Mouse (Mus musculus): ENCODE data around the gene Erc1.

The Erc1 gene

DNA sequence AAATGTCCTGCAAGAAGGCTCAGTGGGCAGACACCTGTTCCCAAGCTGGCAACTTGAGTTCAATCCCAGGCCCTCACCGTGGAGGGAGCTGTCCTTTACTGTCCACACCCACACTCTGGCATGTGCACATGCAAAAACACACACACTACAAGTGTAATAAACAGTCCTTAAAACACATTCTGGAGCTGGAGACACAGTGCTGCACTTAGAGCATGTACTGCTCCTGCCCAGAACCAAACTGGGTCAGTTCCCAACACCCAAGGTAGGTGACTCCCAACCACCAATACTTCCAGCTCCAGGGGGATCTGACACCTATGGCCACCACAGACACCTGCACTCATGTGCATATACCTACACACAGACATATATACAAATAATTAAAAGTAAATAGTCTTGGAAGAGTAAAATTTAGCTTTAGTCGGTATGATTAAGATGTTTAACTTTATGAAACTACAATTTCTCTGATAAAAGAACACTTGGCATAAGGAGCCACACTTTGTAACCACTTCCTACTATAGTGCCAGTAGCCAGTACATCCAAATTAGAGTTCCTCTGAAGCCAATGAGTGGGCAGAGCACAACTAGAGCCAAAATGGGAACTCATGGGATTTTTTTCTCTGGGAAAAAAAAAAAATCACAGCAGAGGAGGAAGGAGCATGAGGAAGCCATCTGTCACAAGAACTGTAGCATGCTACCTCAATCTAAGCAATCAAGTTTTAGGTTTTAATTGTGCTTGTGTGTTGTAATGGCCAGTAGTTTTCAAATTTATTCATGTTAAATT lies 39.1 kb downstream of the Erc1 start:
- DNase-seq (ENCODE audit: low read depth, low spot score) = no peak

DNA sequence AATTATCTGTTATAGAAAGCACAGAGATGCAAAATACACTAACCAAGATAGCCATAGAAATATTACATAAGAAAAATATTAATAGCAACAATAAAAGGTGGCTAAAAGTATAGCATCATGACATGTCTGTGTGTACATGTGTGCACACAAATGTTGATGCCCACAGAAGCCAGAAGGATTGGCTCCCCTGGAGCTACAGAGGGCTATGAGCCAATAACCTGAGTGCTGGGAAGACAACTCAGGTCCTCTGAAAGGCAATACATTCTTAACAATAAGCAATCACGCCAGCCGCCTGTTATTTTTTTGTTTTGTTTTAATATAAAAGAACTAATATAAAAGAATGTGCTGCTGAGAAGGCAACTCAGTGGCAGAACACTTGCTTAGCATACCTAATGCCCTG lies 44.7 kb downstream of the Erc1 start:
- no peak for DNase-seq (ENCODE audit: low read depth, low spot score)

DNA sequence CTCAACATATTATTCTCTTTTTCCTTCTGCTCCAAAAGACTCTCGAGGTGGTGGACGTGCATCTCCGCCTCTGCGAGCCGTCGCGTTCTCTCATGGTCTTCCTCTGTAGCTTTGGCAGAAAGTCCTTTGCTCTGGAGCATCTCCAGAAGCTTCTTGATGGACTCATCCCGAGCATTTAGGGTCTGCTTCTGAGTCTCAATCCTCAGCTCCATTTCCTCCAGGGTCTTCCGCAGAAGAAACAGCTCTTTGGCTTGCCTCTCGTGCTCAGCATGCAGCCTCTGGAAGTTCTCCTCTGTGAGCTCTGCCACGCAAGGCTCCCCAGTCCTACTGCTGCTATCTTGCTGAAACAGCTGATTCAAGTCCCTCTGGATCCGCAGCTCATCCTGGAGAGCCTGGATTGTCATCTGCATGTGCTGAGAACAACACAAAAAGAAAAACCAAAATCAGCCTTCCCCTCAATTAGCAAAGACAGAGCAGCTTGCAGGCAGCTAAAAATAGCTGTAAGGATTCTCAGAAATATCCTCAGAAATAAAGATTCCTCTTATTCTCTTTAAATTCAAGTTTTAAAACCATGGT lies 51.0 kb downstream of the Erc1 start:
- no peak for DNase-seq (ENCODE audit: low read depth, low spot score)

DNA sequence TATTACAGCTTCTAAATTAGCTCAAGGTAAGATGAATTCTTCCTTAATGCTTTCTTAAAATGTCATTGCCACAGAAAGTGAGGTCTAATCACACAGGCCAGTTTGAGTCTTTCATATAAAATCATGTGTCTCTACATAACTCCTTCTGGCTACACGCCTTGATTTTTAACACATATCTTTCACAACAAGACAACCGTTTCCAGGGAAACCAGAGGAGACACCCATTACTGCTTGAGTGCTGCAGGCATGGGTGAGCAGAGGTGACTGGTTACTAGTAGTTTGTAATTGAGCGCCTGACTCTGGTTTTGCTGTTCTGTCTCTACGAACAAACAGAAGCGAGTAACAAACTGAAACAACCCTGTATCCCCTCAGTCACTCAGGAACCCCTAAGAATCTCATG lies 51.7 kb downstream of the Erc1 start:
- no peak for DNase-seq (ENCODE audit: low read depth, low spot score)

DNA sequence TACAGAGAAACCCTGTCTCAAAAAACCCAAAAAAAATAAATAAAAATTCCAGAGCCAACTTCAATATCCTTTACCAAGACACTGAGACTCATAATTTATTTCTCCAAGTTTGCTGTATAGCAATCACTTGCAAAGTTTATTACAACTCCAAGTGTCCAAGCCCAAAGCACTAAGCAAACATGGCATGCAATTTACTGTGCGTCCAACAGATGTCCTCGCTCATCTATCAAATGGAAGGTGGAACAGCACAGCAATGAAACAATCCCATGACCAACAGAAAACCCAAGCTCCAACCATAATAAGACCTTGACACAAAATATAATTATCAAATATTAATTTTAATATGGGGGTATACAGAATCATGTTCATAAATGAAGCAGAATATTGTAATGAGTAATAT lies 55.4 kb downstream of the Erc1 start:
- DNase-seq (ENCODE audit: low read depth, low spot score) = peak; percentile 56

DNA sequence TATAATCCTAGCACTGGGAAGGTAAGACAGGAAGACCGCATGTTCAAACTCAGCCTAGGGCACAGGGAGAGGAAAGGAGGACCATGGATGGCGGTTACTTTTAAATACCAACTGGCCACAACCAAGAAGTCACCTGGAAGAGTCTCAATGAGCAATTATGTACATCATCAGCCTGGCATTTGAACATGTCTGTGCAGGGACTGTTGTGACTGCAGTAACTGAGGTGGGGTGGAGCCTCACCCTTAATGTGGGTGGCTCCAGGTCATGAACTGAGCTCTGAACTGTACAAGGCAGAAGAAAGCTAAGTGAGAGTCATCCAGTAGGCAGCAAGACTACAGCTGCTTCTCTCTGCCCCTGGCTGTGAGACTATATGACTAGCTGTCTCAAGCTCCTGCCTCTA lies 65.6 kb downstream of the Erc1 start:
- DNase-seq (ENCODE audit: low read depth, low spot score) = no peak

DNA sequence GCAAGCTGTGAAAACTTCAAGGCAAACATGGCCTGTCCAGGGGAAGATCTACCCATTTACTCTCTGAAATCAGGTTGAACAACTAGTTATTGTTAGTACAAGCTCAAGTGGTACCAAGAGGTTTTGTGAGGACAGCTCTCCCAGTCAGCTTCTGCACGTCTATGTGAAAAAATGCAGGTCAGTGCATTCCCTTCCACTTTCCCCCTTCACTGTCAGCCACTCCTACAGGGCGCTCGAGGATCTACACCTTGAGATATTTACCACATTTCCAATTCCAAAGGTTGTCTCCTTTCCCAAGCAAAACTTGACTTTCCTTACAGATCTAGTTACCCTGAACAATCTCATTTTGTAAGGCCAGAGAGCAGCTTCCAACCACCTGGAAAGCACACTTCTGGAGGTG lies 66.9 kb downstream of the Erc1 start:
- peak; percentile 13 for DNase-seq (ENCODE audit: low read depth, low spot score)

DNA sequence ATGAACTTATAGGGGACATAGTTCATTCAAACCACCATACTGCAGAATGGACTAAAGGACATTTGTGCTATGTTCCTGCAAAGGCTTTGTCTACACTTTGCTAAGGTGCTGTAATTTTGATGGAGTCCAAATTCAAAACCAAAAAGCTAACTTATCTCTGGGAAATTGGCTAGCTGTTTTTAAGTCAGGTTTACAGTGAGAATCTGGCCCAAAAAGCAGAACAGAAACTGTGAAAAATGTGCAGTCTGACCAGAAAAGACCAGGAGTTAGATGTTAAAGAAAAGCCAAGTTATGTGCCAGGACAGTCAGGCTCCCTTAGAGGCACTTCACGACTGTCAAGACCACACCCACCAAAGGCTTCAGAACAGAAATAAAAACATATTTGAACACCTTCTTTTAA lies 79.2 kb downstream of the Erc1 start:
- no peak for DNase-seq (ENCODE audit: low read depth, low spot score)

DNA sequence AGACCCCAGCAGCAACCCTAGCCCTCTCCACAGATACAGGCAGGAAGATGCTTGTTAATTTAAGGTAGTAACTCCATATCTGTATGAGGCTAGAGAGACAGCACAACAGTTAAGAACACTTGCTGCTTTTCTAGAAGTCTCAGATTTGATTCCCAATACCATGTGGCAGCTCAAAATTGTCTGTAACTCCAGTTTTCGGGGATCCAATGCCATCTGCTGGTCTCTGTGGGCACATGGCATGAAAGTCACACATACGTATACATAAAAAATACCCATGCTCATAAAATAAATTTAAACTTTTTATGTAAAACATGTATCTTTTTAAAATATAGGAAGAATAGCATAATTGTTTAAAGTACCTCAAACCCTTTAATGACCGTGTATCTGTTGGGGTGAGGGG lies 83.6 kb downstream of the Erc1 start:
- DNase-seq (ENCODE audit: low read depth, low spot score) = no peak

DNA sequence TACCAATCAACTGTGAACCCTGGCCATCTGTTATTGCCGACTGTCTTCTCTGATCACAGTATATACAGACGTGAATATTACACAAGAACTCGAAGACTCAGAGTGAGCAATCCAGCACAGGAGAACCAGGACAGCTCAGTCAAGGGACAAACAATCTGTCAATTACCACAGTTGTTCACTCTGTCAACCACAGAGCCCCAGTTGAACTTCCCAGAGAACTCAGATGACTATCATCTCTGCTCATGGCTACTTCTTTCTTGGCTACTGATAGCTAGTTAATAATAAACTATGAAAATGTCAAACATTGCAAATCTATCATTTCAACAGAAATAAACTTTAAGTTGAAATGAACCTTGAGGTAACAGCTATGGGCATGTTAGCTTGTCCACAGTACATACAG lies 88.1 kb downstream of the Erc1 start:
- no peak for DNase-seq (ENCODE audit: low read depth, low spot score)

DNA sequence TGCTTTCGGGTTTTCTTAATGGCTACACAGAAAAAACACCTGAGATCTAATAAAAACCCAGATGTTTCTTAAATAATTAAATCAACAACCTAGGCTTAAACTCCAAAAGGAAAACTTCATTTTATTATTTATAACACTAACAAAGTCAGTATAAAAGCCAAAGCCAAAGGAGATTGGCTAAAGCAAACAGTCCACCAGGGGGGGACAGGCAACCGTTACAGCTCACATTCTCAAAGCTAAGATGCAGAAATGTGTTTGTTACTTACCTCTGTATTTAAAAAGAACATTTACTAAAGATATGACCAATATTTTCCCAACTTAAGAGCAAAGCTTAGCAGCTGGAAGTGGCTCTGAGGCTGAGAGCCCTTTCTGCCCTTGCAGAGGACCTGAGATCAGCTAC lies 89.5 kb downstream of the Erc1 start:
- no peak for DNase-seq (ENCODE audit: low read depth, low spot score)

DNA sequence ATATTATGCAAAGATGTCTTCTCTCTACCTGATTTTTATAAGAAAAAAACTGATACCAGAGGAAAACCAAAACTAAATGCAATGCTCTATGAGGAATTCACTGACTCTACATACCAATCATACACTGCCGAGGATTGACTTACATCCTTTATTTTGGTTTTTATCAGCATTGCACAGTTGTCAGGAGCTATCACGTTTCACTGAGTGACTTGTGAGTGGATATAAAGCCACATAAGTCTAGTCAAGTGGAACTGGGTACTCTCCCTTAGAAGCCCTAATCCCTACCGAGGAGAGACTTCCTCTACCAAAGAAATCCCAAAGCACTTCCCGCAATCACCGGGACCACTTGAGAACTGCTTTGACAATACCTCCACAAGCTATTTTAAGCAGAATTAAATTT lies 90.2 kb downstream of the Erc1 start:
- DNase-seq (ENCODE audit: low read depth, low spot score) = no peak

DNA sequence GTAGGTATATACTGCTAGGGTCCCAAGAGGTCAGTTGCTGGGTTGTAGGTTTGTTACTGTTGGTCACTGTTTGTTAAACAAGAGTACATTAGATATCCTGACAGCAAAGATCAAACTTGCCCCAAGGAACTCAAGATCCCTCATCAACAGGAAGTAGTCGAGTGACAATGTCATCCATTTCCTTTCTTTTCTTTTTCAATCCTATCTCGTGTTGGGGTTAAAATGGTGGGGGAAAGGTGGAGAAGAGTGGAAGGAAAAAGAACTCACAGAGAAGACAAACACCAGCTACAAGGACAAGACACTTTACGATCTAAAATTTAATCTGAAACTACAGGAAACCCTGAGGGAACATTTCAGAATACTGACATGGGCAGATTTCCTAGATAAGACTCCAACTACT lies 92.1 kb downstream of the Erc1 start:
- no peak for DNase-seq (ENCODE audit: low read depth, low spot score)

DNA sequence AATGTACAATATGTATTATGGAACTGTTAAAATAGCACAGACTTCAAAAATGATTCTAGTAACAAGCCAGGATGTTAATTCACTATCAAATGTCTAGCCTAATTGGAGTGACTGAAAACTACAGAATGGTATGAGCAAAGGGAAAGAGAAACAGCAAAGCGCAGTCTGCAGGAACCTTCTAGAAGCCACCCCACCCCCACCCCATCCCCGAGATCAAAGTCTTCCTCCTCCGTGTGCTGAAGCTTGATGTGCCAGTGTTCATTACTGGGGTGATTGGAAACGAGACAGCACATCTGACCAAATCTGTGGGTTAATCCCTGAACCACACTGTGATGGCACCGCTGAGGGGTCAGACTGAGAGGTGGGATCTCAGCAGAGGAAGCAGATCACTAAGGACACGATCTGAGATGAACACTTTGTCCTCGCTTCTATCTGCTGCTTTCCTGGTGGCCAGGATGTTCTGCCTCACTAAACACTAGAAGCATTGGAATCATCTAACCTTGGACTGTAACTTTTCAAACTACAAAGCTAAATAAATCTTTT lies 98.8 kb downstream of the Erc1 start:
- DNase-seq (ENCODE audit: low read depth, low spot score) = no peak

DNA sequence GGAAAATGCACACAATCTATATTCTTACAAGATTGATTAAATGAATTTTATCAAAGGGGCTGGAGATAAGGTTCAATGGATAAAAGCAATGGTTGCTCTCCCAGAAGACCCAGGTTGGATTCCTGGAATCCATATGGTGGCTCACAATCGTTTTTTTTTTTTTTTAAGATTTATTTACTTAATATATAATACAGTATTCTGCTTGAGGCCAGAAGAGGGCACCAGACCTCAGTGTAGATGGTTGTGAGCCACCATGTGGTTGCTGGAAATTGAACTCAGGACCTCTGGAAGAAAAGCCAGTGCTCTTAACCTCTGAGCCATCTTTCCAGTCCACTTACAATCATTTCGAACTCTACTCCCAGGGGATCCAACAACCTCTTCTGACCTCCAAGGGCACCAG lies 106.1 kb downstream of the Erc1 start:
- DNase-seq (ENCODE audit: low read depth, low spot score) = peak; percentile 42

DNA sequence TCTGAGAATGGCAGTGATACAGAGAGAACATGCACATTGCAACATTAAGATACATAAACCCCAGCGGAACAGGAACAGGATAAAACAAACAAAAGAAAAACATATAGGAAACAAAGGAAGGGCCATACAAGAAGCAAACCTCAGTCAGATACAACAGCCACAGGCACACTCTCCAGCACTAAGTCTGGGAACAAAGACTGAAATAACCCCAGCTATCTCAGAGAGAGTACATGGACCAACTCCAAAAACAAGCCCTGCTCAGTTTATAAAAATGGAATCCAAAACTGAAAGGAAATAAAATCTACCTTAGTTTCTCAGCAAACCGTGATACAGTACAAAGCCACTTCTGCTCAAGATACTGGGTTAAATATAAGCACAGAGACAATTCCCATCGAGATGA lies 107.4 kb downstream of the Erc1 start:
- DNase-seq (ENCODE audit: low read depth, low spot score) = no peak

DNA sequence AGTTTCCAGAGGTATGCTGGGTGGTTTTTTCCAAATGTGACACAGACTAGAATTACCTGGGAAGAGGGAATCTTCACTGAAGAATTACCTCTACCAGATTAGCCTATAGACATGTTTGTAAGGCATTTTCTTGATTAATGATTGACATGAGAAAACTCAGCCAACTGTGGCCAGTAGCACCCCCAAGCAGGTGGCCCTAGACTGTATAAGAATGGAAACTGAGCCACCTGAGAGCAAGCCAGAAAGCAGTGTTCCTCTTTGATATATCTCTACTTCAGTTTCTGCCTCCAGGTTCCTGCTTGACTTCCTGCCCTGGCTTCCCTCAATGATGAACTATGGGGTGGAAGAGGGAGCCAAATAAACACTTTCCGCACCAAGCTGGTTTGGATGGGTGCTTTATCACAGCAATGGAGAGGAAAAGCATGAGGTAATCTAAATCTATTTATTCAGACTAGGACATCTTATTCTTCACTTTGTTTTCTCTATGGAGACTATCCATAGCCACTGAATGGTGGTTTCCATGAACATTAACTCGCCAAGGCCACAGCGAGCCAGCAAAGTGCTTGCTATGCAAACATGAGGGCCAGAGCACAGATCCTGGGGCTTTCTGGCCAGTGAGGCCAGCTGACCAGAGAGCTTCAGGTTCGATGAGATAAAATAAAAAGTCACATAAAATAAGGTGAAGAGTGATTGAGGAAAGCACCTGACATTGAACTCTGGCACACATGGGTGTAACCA lies 109.2 kb downstream of the Erc1 start:
- no peak for DNase-seq (ENCODE audit: low read depth, low spot score)

DNA sequence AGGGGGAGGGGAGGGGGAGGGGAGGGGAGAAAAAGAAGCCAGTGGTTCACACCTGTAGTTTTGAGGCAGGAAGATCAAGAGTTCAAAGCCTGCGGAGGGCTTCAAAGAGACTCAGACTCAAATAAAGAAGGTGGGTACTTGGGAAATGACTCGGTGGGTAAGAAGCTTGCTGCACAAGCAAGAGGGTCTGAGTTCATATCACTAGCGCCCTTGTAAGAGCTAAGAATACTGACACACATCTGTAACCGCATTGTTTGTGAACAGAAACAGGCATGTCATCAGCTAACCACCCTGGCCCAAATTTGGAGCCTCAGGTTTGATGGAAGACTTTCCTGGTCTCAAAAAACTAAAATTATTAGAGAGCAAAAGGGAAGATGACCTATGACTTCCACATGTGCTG lies 110.3 kb downstream of the Erc1 start:
- no peak for DNase-seq (ENCODE audit: low read depth, low spot score)

DNA sequence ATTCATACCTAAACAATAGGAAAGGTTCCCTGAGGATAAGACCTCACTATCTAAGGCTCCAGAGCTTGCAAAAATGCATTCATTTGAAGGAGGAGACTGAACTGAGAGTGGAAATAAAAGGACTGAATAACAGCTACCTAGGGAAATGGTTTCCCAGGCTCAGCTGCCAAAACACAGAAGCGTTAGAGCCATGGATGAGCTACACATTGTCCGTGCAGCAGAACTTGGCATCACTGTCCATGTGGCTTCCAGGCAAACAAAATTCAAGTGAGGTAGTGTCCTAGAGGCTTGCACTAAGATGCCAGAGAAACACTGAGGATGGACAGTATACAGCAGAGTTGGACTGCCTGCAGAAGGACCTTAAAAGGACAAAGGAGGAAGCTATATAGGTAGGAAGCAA lies 112.0 kb downstream of the Erc1 start:
- DNase-seq (ENCODE audit: low read depth, low spot score) = no peak

DNA sequence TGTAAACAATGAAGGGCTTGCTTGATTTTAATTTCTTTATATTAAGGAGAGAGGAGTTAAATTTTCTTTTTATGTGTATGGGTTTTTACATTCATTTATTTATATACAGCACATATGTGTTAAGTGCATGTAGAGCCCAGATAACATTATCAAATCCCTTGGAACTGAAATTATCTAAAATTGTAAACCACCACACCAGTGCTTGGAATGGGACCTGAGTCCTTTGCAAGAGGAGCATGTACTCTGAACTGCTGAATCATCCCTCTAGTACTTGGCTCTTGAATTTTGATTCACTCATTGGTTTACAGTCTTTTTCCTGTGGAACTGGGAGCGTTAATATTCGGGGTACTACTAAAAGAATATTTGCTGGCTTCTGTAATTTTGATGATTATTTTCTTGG lies 116.8 kb downstream of the Erc1 start:
- no peak for DNase-seq (ENCODE audit: low read depth, low spot score)

DNA sequence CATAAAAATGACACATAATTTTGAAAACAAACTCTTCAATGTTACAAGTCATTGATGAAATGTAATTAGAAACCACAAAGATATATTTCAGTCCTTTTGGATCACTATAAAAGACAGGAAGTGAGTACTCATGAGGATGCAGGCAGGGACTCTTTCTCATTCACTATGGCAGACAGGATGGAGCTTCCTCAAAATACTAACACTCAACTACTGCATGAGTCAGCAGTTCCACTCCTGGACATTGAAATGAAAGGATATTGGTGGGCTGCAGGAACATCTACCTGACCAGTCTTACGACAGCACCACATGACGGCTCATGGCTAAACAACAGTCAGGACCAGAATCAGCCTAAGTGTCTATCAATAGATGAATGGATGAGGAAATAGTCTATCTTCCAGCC lies 132.7 kb downstream of the Erc1 start:
- DNase-seq (ENCODE audit: low read depth, low spot score) = peak; percentile 17

DNA sequence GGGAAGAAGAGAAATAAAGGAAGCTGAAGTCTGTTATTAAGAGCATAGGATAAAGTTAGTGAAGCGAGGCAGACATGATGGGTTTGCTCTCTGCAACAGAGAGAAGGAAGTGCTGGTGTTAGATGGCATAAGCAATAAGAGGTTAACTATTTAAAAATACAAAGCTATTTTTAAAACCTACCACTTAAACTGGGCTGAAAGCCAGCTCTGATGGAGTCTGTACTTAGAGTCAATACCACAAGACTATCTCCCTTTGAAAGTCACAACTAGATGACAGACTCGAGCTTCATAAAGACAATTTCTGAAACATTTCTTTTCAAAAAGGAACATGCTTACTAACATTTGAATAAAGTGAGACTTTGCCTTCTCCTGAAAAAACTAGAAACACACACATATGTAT lies 134.0 kb downstream of the Erc1 start:
- no peak for DNase-seq (ENCODE audit: low read depth, low spot score)

DNA sequence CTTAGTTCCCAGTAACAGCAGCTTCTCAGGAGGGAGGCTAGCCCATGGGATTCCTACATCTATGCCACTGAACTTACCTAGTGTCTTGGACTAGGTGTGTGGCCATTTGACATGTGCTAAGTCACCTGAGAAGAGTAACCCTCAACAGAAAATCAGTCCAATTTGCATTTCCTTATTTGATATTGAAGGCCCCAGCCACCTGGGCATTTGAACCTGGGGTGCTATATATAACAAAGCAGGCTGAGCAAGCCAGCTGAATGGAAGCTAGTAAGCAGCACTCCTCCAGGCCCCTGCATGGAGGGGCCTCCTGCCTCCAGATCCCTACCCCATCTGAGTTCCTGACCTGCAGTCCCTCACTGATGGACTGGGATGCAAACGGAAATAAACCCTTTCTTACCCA lies 135.5 kb downstream of the Erc1 start:
- no peak for DNase-seq (ENCODE audit: low read depth, low spot score)

Measured in R1 (cell line).